Mouse (Mus musculus): Measurements from ENCODE around the gene Afdn.

Afdn gene

GRCm38 (mm10) chr17:13759853-13760627 lies at the start of gene Afdn:
Afdn (plus strand) TSS chr17:13760539.
- DNase-seq (ENCODE audit: extremely low read depth, low read depth) = no peak

GRCm38 (mm10) chr17:13711173-13711572 lies 49.2 kb upstream of the Afdn start:
- no peak for DNase-seq (ENCODE audit: extremely low read depth, low read depth)

- no peak for DNase-seq (ENCODE audit: extremely low read depth, low read depth)
These were observed 48.2 kb upstream of the Afdn start for GRCm38 (mm10) chr17:13712116-13712515.

- no peak for DNase-seq (ENCODE audit: extremely low read depth, low read depth)
These were observed 47.8 kb upstream of the Afdn start for GRCm38 (mm10) chr17:13712518-13712917.

GRCm38 (mm10) chr17:13714128-13714527 lies 46.2 kb upstream of the Afdn start:
- DNase-seq (ENCODE audit: extremely low read depth, low read depth) = no peak

- DNase-seq (ENCODE audit: extremely low read depth, low read depth) = no peak
These were observed 45.7 kb upstream of the Afdn start for GRCm38 (mm10) chr17:13714654-13715053.

GRCm38 (mm10) chr17:13715511-13715910 lies 44.8 kb upstream of the Afdn start:
- no peak for DNase-seq (ENCODE audit: extremely low read depth, low read depth)

GRCm38 (mm10) chr17:13716336-13716735 lies 44.0 kb upstream of the Afdn start:
- no peak for DNase-seq (ENCODE audit: extremely low read depth, low read depth)

- DNase-seq (ENCODE audit: extremely low read depth, low read depth) = no peak
These were observed 42.9 kb upstream of the Afdn start for GRCm38 (mm10) chr17:13717428-13717827.

GRCm38 (mm10) chr17:13720187-13720586 lies 40.2 kb upstream of the Afdn start:
- no peak for DNase-seq (ENCODE audit: extremely low read depth, low read depth)

GRCm38 (mm10) chr17:13721372-13721771 lies 39.0 kb upstream of the Afdn start:
- DNase-seq (ENCODE audit: extremely low read depth, low read depth) = no peak

GRCm38 (mm10) chr17:13722434-13722833 lies 37.9 kb upstream of the Afdn start:
- DNase-seq (ENCODE audit: extremely low read depth, low read depth) = no peak

GRCm38 (mm10) chr17:13725004-13725550 lies 35.3 kb upstream of the Afdn start:
- DNase-seq (ENCODE audit: extremely low read depth, low read depth) = no peak

GRCm38 (mm10) chr17:13726832-13727355 lies 33.4 kb upstream of the Afdn start:
- no peak for DNase-seq (ENCODE audit: extremely low read depth, low read depth)

- no peak for DNase-seq (ENCODE audit: extremely low read depth, low read depth)
These were observed 29.2 kb upstream of the Afdn start for GRCm38 (mm10) chr17:13730980-13731726.

- DNase-seq (ENCODE audit: extremely low read depth, low read depth) = no peak
These were observed 28.6 kb upstream of the Afdn start for GRCm38 (mm10) chr17:13731727-13732112.

GRCm38 (mm10) chr17:13732685-13733084 lies 27.7 kb upstream of the Afdn start:
- DNase-seq (ENCODE audit: extremely low read depth, low read depth) = no peak

GRCm38 (mm10) chr17:13733971-13734370 lies 26.4 kb upstream of the Afdn start:
- DNase-seq (ENCODE audit: extremely low read depth, low read depth) = no peak

- DNase-seq (ENCODE audit: extremely low read depth, low read depth) = no peak
These were observed 25.3 kb upstream of the Afdn start for GRCm38 (mm10) chr17:13735057-13735456.

GRCm38 (mm10) chr17:13735803-13736282 lies 24.5 kb upstream of the Afdn start:
- no peak for DNase-seq (ENCODE audit: extremely low read depth, low read depth)

GRCm38 (mm10) chr17:13737336-13737735 lies 23.0 kb upstream of the Afdn start:
- DNase-seq (ENCODE audit: extremely low read depth, low read depth) = no peak
